Mouse (Mus musculus) urinary bladder, postnatal 4 days (tissue): ENCODE results near the gene Pole.

ENCODE experiments used
- DNase-seq, 2 experiments: peaks; one replicate each; pipeline ENCODE4 v3.0.0; 2021 to 2022; ENCODE audit warnings: low spot score in 2 of 2

Pole gene

GRCm38 (mm10) chr5:110285770-110286445 is at the start of gene Pole, which contains the start of gene Pxmp2:
Gene Pole, plus strand, starts transcription at chr5:110286306.
Gene Pxmp2, minus strand, starts transcription at chr5:110286186.
- DNase-seq: peak; percentile 84 to 95

GRCm38 (mm10) chr5:110244091-110244490 is 42.0 kb upstream of the Pole start:
- DNase-seq: no peak

GRCm38 (mm10) chr5:110266941-110267340 is 19.2 kb upstream of the Pole start:
- no peak for DNase-seq

- DNase-seq: peak; percentile 87 to 94
Measured at GRCm38 (mm10) chr5:110269141-110270101, 16.7 kb upstream of the Pole start, which contains the start of gene Pgam5. Gene Pgam5, minus strand, starts transcription at chr5:110269913.

GRCm38 (mm10) chr5:110270242-110270641 is 15.9 kb upstream of the Pole start:
- no peak for DNase-seq

GRCm38 (mm10) chr5:110274147-110274546 is 12.0 kb upstream of the Pole start:
- no peak for DNase-seq

- no peak for DNase-seq
Measured at GRCm38 (mm10) chr5:110274846-110275245, 11.3 kb upstream of the Pole start.

GRCm38 (mm10) chr5:110276391-110276790 is 9.7 kb upstream of the Pole start:
- DNase-seq: no peak

GRCm38 (mm10) chr5:110276910-110277309 is 9.2 kb upstream of the Pole start:
- no peak for DNase-seq

- no peak for DNase-seq
Measured at GRCm38 (mm10) chr5:110281984-110282383, 4.1 kb upstream of the Pole start.

- peak in 1 of 2 experiments; percentile 68 for DNase-seq
Measured at GRCm38 (mm10) chr5:110284536-110284935, 1.6 kb upstream of the Pole start.

GRCm38 (mm10) chr5:110285156-110285555 is 950 bp upstream of the Pole start:
- no peak for DNase-seq

GRCm38 (mm10) chr5:110286446-110287083 is 459 bp downstream of the Pole start:
- DNase-seq: no peak

GRCm38 (mm10) chr5:110287084-110287475 is 974 bp downstream of the Pole start:
- no peak for DNase-seq

- no peak for DNase-seq
Measured at GRCm38 (mm10) chr5:110291649-110292048, 5.5 kb downstream of the Pole start.

GRCm38 (mm10) chr5:110296637-110297036 is 10.5 kb downstream of the Pole start:
- DNase-seq: no peak

GRCm38 (mm10) chr5:110300591-110300990 is 14.5 kb downstream of the Pole start:
- DNase-seq: no peak

GRCm38 (mm10) chr5:110308861-110309260 is 22.8 kb downstream of the Pole start:
- DNase-seq: no peak

- DNase-seq: no peak
Measured at GRCm38 (mm10) chr5:110313127-110313526, 27.0 kb downstream of the Pole start.

GRCm38 (mm10) chr5:110330508-110330907 is 44.4 kb downstream of the Pole start:
- DNase-seq: no peak

- DNase-seq: no peak
Measured at GRCm38 (mm10) chr5:110338792-110339191, 52.7 kb downstream of the Pole start.

GRCm38 (mm10) chr5:110342648-110343284 is 56.7 kb downstream of the Pole start, which contains the start of gene P2rx2:
Gene P2rx2, minus strand, starts transcription at chr5:110343212.
- peak in 1 of 2 experiments; percentile 44 for DNase-seq
